Mouse (Mus musculus) lung, embryonic 14.5 days (tissue): ENCODE data around the gene Ybx3. TPM values are rescaled to one million over a fixed set of nuclear protein-coding genes. Genes with fewer than 3 reads are reported as not detected.

ENCODE experiments used
- ATAC-seq: fragments of 200-750 bp; cut with Nextera tagmentation; 2 replicates; pipeline ENCODE4 v1.8.0; 2017; ENCODE audit warnings: mild to moderate bottlenecking, moderate TSS enrichment, moderate library complexity; ENCODE audit not compliant: insufficient read depth
- DNase-seq: peaks from one replicate; pipeline ENCODE4 v3.0.0-alpha.2; 2015
- H3K27ac ChIP-seq: fragments of 300-500 bp; sonication (generic); 2 replicates; pipeline ENCODE4 v1.5.1; 2014; ENCODE audit warnings: low read depth, mild to moderate bottlenecking, moderate library complexity
- H3K27me3 ChIP-seq: fragments of 300-500 bp; sonication (generic); 2 replicates; pipeline ENCODE4 v1.6.1; 2014; ENCODE audit warnings: low read length, control low read depth; ENCODE audit not compliant: insufficient read depth
- H3K36me3 ChIP-seq: fragments of 300-500 bp; sonication (generic); 2 replicates; pipeline ENCODE4 v1.6.1; 2014; ENCODE audit warnings: control low read depth; ENCODE audit not compliant: insufficient read depth
- H3K4me1 ChIP-seq: fragments of 300-500 bp; sonication (generic); 2 replicates; pipeline ENCODE4 v1.6.1; 2014; ENCODE audit warnings: antibody characterized with exemption, control low read depth; ENCODE audit not compliant: insufficient read depth
- H3K4me2 ChIP-seq: fragments of 300-500 bp; sonication (generic); 2 replicates; pipeline ENCODE4 v1.6.1; 2014; ENCODE audit warnings: mild to moderate bottlenecking
- H3K4me3 ChIP-seq: fragments of 300-500 bp; sonication (generic); 2 replicates; pipeline ENCODE4 v1.5.1; 2014; ENCODE audit warnings: low read depth, low read length
- H3K9ac ChIP-seq: fragments of 300-500 bp; sonication (generic); 2 replicates; pipeline ENCODE4 v1.6.1; 2014
- H3K9me3 ChIP-seq: fragments of 300-500 bp; sonication (generic); 2 replicates; pipeline ENCODE4 v1.6.1; 2016; ENCODE audit warnings: low read depth, low read length, control low read depth
- CTCF ChIP-seq: IDR thresholded peaks from 2 replicates; pipeline ENCODE4 v1.5.1; 2016; ENCODE audit warnings: antibody characterized with exemption, low read depth
- WGBS: fragments of 180-500 bp; shearing (Covaris S2); extraction: QIAGEN DNeasy Blood & Tissue Kit; methylation state at CpG from one replicate; pipeline ENCODE4 v1.1.7; 2014; 5-methylcytosine and 5-hydroxymethylcytosine counted together
- polyA plus RNA-seq: library from polyadenylated mRNA; unstranded; fragments of >200 nt; fragmentation: Nextera tagmentation; extraction: Ambion mirVana; gene quantifications from 2 replicates; pipeline ENCODE4 v1.2.1, GENCODE M21; 2014

The Ybx3 gene
- polyA plus RNA-seq, 1 experiment from 2014 or later = 65.1 TPM

DNA sequence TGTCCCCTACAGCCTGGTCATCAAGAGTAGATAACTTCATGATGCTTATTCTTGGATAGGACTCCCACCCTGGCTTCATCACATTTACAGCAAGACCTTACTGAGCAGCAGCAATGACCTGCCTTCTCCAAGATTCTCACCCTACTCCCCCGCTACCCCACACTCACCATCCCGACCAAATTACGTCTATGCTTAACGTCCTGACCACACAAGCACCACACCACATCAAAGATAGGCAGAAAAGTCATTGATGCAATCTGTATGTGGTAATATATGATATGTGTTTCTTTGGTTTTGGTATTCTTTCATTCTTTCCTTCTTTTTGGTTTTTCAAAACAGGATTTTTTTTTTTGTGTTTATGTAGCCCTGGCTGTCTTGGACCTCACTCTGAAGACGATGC is 15.1 kb downstream of the Ybx3 start:
- no peak for DNase-seq

GRCm38 (mm10) chr6:131370767-131371166 is 17.5 kb downstream of the Ybx3 start:
- WGBS = 93% methylated on average over 5 of the region's 5 CpGs
- no peak for ATAC-seq
- DNase-seq = no peak
- no peak overlapping the region for H3K4me2 ChIP-seq
- no peak overlapping the region for H3K4me3 ChIP-seq
- H3K9ac ChIP-seq = no peak overlapping the region
- peaks cover 77% of the 10 kb centered on the region for H3K36me3 ChIP-seq
- H3K4me1 ChIP-seq = no peaks in the 10 kb centered on the region
- no peaks in the 10 kb centered on the region for H3K27me3 ChIP-seq
- H3K27ac ChIP-seq = no peak overlapping the region
- TF ChIP-seq CTCF = no peak
- no peaks in the 10 kb centered on the region for H3K9me3 ChIP-seq

More for the DNA sequence above, 15.1 kb downstream of the Ybx3 start:
- no peak for ATAC-seq
- no peaks in the 10 kb centered on the region for H3K4me1 ChIP-seq
- H3K9me3 ChIP-seq = no peaks in the 10 kb centered on the region
- H3K4me3 ChIP-seq = no peak overlapping the region
- no peak for TF ChIP-seq CTCF
- H3K36me3 ChIP-seq = peaks cover 77% of the 10 kb centered on the region
- H3K4me2 ChIP-seq = no peak overlapping the region
- H3K27me3 ChIP-seq = no peaks in the 10 kb centered on the region
- H3K9ac ChIP-seq = no peak overlapping the region
- WGBS = 94% methylated on average over 5 of the region's 5 CpGs
- H3K27ac ChIP-seq = no peak overlapping the region

DNA sequence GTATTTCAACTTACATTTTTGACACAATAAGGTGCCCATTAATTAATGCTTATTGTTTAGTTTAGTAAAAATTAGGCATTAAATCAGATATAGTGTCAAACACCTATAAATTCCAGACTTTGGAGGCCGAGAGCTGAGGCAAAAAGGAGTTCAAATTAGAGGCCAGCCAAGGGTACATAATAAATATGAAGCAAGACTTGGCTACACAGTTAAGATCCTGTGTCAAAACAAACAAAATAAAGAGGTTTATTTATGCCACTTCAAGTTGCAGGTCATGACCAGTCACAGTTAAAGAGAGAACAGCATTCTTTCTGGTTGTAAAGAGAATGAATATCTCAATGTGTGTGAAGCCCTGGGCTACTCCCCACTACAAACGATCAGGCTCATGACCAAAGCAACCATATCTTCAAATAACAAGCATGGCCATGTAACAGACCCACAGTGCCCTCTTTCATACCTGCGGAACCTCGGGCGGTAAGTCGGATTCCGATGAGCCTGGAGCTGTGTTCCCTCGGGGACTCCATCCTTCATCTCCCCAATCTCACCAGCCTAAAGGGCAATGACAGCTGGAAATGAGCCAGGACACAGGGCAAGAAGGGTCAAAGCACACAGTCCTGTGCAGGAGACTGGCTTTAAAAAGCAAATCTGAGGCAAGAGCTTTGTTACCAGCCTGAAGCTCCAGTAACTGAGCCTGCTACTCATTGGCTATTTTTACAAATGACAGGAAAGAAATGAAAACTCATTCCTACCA is 18.2 kb downstream of the Ybx3 start:
- Histone ChIP-seq H3K4me1 (no peaks in the 10 kb centered on the region), H3K4me3 (no peak overlapping the region), H3K27me3 (no peaks in the 10 kb centered on the region), H3K9me3 (no peaks in the 10 kb centered on the region), H3K36me3 (peaks cover 75% of the 10 kb centered on the region), H3K27ac (no peak overlapping the region), H3K4me2 (no peak overlapping the region), H3K9ac (no peak overlapping the region)
- 77% methylated on average over 8 of the region's 8 CpGs for WGBS
- no peak for DNase-seq
- no peak for TF ChIP-seq CTCF
- no peak for ATAC-seq

- peak; percentile 71 for DNase-seq
- H3K36me3 ChIP-seq = peaks cover 68% of the 10 kb centered on the region
Observed at GRCm38 (mm10) chr6:131367101-131367500, 21.2 kb downstream of the Ybx3 start.

DNA sequence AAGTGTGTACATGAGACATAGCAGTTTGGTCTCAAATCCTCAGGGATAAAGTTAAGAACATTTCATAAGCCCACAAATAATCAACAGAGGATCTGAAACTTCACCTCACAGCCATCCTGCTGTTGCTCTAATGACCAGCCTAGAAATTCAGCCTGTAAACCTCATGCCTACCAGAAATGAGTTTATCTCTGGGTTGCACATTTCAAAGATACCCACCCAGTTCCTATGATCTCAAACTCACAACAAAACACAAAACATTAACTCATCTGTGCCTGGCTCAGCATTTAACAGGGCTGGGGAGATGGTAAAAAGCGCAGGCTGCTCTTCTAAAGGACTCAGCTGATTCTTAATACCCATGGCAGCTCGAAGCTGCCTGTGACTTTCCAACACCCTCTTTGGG is 23.9 kb downstream of the Ybx3 start:
- DNase-seq (no peak), ATAC-seq (no peak)
- H3K9me3 ChIP-seq = no peaks in the 10 kb centered on the region
- peaks cover 51% of the 10 kb centered on the region for H3K36me3 ChIP-seq
- 92% methylated on average over 2 of the region's 2 CpGs for WGBS
- TF ChIP-seq CTCF = no peak
- no peak overlapping the region for H3K27ac ChIP-seq
- no peak overlapping the region for H3K4me2 ChIP-seq
- no peak overlapping the region for H3K4me3 ChIP-seq
- no peaks in the 10 kb centered on the region for H3K4me1 ChIP-seq
- no peaks in the 10 kb centered on the region for H3K27me3 ChIP-seq
- H3K9ac ChIP-seq = no peak overlapping the region

More at GRCm38 (mm10) chr6:131367101-131367500, 21.2 kb downstream of the Ybx3 start:
- TF ChIP-seq CTCF = peak; percentile 64
- Histone ChIP-seq H3K4me2 (no peak overlapping the region), H3K9ac (no peak overlapping the region), H3K4me1 (no peaks in the 10 kb centered on the region), H3K27ac (no peak overlapping the region), H3K9me3 (no peaks in the 10 kb centered on the region), H3K4me3 (no peak overlapping the region), H3K27me3 (no peaks in the 10 kb centered on the region)
- 41% methylated on average over 4 of the region's 4 CpGs for WGBS
- ATAC-seq = peak; percentile 71; the same call in 1 of the 2 replicates

- no peak; the same call in 1 of the 2 replicates for ATAC-seq
- no peak overlapping the region for H3K27ac ChIP-seq
- H3K36me3 ChIP-seq = peaks cover 41% of the 10 kb centered on the region
- no peak for TF ChIP-seq CTCF
- no peaks in the 10 kb centered on the region for H3K27me3 ChIP-seq
- H3K9me3 ChIP-seq = no peaks in the 10 kb centered on the region
- H3K4me1 ChIP-seq = no peaks in the 10 kb centered on the region
- no peak overlapping the region for H3K4me3 ChIP-seq
- WGBS = 72% methylated on average over 7 of the region's 7 CpGs
- H3K4me2 ChIP-seq = no peak overlapping the region
- no peak overlapping the region for H3K9ac ChIP-seq
- no peak for DNase-seq
Observed at GRCm38 (mm10) chr6:131362987-131363765, 25.1 kb downstream of the Ybx3 start.

- peak; percentile 19 for DNase-seq
- Histone ChIP-seq H3K27me3 (no peaks in the 10 kb centered on the region), H3K36me3 (peaks cover 19% of the 10 kb centered on the region), H3K4me2 (no peak overlapping the region), H3K9me3 (no peaks in the 10 kb centered on the region), H3K4me3 (no peak overlapping the region), H3K9ac (no peak overlapping the region), H3K27ac (no peak overlapping the region), H3K4me1 (no peaks in the 10 kb centered on the region)
- ATAC-seq = peak; percentile 71; the same call in 1 of the 2 replicates
- no peak for TF ChIP-seq CTCF
- WGBS = 66% methylated on average over 5 of the region's 5 CpGs
Observed at GRCm38 (mm10) chr6:131360693-131361092, 27.6 kb downstream of the Ybx3 start.
